Mouse (Mus musculus) MEL (cell line): ENCODE data around the gene Fam3a.

Experiments used
- BHLHE40 ChIP-seq: IDR thresholded peaks from 2 replicates; pipeline ENCODE4 v1.6.1; 2012; ENCODE audit warnings: low read depth, mild to moderate bottlenecking, inconsistent platforms, low read length, improper control_type of control experiment, borderline replicate concordance
- CTCF ChIP-seq, 3 experiments: IDR thresholded peaks in 2 of 3; conservative IDR thresholded peaks in 1 of 3; 2 replicates each; pipeline ENCODE4 v1.5.1; 2011 to 2012; ENCODE audit warnings: low read length in 3 of 3, low read depth in 2 of 3, mild to moderate bottlenecking in 2 of 3, improper control_type of control experiment in 1 of 3, inconsistent platforms in 1 of 3, mixed read lengths in 1 of 3, moderate library complexity in 1 of 3; ENCODE audit not compliant: control insufficient read depth in 1 of 3, insufficient read depth in 1 of 3, poor library complexity in 1 of 3, severe bottlenecking in 1 of 3
- ELF1 ChIP-seq: IDR thresholded peaks from 2 replicates; pipeline ENCODE4 v1.6.1; 2014; ENCODE audit warnings: low read depth, mild to moderate bottlenecking, inconsistent platforms, low read length, improper control_type of control experiment, moderate library complexity
- EP300 ChIP-seq, 2 experiments: IDR thresholded peaks; 2 replicates each; pipeline ENCODE4 v1.6.1; 2011; ENCODE audit warnings: improper control_type of control experiment in 2 of 2, low read length in 2 of 2, low read depth in 1 of 2, mild to moderate bottlenecking in 1 of 2
- HCFC1 ChIP-seq: IDR thresholded peaks from 2 replicates; pipeline ENCODE4 v1.6.1; 2012; ENCODE audit warnings: low read depth, mild to moderate bottlenecking, inconsistent platforms, low read length, improper control_type of control experiment, moderate library complexity
- MXI1 ChIP-seq: IDR thresholded peaks from 2 replicates; pipeline ENCODE4 v1.6.1; 2011; ENCODE audit warnings: mild to moderate bottlenecking, low read depth, low read length, improper control_type of control experiment
- MYB ChIP-seq: IDR thresholded peaks from 2 replicates; pipeline ENCODE4 v1.6.1; 2011; ENCODE audit warnings: mild to moderate bottlenecking, low read depth, low read length, improper control_type of control experiment
- SIN3A ChIP-seq: IDR thresholded peaks from 2 replicates; pipeline ENCODE4 v1.6.1; 2012; ENCODE audit warnings: low read length, improper control_type of control experiment, inconsistent platforms
- TAL1 ChIP-seq: IDR thresholded peaks from 2 replicates; pipeline ENCODE4 v1.6.1; 2012; ENCODE audit warnings: mild to moderate bottlenecking, inconsistent platforms, low read length, moderate library complexity, mixed read lengths
- TBP ChIP-seq: IDR thresholded peaks from 2 replicates; pipeline ENCODE4 v1.8.0; 2011; ENCODE audit warnings: low read depth, low read length, improper control_type of control experiment
- USF1 ChIP-seq: IDR thresholded peaks from 2 replicates; pipeline ENCODE4 v1.6.1; 2014; ENCODE audit warnings: low read depth, mild to moderate bottlenecking, inconsistent platforms, low read length, improper control_type of control experiment, moderate library complexity
- ZC3H11A ChIP-seq: IDR thresholded peaks from 2 replicates; pipeline ENCODE4 v1.6.1; 2012; ENCODE audit warnings: low read depth, mild to moderate bottlenecking, inconsistent platforms, low read length, improper control_type of control experiment

DNA sequence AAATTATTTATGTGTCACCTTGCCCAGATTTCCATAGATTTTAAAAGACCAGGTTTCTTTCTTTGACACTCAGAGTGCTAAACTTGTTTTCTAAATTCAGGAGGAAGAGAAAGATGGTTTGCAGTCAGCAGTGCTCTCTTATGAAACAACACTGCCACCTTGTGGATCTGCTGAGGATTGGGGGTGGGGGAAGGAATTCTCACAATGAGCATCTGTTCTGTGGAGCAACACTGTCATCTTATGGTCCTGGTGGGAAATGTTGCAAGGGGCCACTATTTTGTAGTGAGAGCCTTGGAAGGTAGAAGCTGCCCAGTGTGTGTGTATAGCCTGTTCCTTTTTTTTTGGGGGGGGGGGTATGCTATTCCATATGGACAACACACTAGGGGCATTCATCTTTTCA is 20.3 kb upstream of the Fam3a start:
- TF ChIP-seq EP300 (IDR thresholded peaks at IDR 0.05; ENCODE audit: low read depth in 1 of 2, low read length in 2 of 2) (no peak), HCFC1 (no peak), BHLHE40 (no peak), SIN3A (peak; percentile 69), TAL1 (no peak), MXI1 (no peak), CTCF (IDR thresholded peaks at IDR 0.05 in 2 of 3, conservative IDR thresholded peaks at IDR 0.05 in 1 of 3; ENCODE audit: control insufficient read depth in 1 of 3, insufficient read depth in 1 of 3, low read depth in 2 of 3, low read length in 3 of 3, poor library complexity in 1 of 3, severe bottlenecking in 1 of 3) (peak; percentile 61 to 95 (median 77); a peak in 5 of 6 replicates), ELF1 (no peak), MYB (no peak), USF1 (no peak), ZC3H11A (peak; percentile 90), TBP (no peak)
